Mouse (Mus musculus): ENCODE measurements around the gene Prnp. TPM values are rescaled to one million over a fixed set of nuclear protein-coding genes. Genes with fewer than 3 reads are reported as not detected.

Gene Prnp
- polyA plus RNA-seq, 1 experiment from 2014 or later, result 103 TPM

DNA sequence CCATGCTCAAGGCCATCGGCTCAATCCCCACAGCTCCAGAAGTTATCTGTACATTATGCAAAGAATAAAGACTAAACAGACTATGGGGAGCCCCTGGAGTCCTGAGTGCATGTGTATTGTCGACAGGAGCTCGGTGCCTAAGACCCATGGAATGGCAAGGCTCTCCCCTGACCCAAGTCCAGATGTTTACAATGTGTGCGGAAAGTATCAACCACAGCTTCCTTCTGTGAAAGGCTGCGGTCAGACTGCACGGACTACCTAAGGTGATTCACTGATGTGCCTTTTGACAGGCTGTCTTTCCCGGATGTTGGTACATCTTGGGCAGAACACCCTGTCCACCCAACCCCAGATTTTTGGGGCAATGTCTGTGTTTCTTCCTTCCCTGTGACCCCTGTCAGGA is 21.5 kb upstream of the Prnp start:
- WGBS, result 84% methylated on average over 7 of the region's 7 CpGs
- H3K4me1 ChIP-seq, result peaks cover 39% of the 10 kb centered on the region
- H3K4me3 ChIP-seq, result no peak overlapping the region
- H3K27ac ChIP-seq, result no peak overlapping the region
- no peak overlapping the region for H3K4me2 ChIP-seq
- no peaks in the 10 kb centered on the region for H3K9me3 ChIP-seq (replicated peaks)
- no peaks in the 10 kb centered on the region for H3K27me3 ChIP-seq
- H3K9ac ChIP-seq, result no peak overlapping the region
- no peaks in the 10 kb centered on the region for H3K36me3 ChIP-seq (ENCODE audit: poor library complexity, severe bottlenecking)
- ATAC-seq, result no peak

DNA sequence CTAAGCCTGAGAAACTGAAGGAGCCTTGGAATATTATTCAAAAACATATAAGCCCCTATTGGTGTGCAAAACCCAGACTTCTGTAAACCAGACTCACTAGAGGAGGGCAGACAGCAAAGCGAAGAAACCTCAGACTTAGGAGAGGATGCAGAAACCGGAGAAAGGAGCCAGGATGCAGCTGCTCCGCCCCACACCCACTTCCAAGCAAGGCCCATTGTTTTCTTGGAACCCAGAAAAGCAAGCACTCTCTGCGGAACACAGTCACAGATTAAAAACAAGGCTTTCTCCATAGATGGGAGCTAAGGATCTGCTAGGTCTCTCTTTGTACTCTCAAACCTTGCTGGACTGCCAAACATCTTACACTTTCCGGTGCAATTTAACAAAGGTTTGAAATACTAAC is 17.2 kb upstream of the Prnp start:
- no peaks in the 10 kb centered on the region for H3K27me3 ChIP-seq
- 28% methylated on average over 5 of the region's 5 CpGs for WGBS
- H3K9ac ChIP-seq, result no peak overlapping the region
- H3K4me2 ChIP-seq, result no peak overlapping the region
- H3K4me3 ChIP-seq, result no peak overlapping the region
- peaks cover 35% of the 10 kb centered on the region for H3K4me1 ChIP-seq
- ATAC-seq, result no peak
- H3K27ac ChIP-seq, result no peak overlapping the region
- no peaks in the 10 kb centered on the region for H3K9me3 ChIP-seq (replicated peaks)
- H3K36me3 ChIP-seq (ENCODE audit: poor library complexity, severe bottlenecking), result no peaks in the 10 kb centered on the region

DNA sequence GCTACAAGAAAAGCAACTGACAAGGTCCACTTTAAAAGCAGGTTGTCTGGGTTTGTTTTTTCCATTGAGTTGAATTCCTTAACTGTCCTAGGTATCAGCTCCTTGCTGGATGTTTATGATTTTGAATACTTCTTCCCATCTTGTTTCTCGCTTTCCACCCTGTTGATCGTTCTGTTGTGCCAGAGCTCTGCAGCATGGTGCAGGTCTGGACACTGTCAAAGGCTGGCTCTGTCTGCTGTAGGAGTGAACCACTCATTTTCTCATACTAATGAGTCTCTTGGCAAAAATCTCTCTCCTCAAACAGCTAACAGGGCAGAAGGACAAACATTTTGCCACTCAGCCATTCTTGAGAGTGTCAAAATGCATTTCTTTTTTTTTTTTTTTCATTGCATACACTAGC is 14.6 kb upstream of the Prnp start:
- H3K27ac ChIP-seq, result no peak overlapping the region
- H3K36me3 ChIP-seq (ENCODE audit: poor library complexity, severe bottlenecking), result no peaks in the 10 kb centered on the region
- WGBS, result 80% methylated on average over 2 of the region's 2 CpGs
- no peaks in the 10 kb centered on the region for H3K9me3 ChIP-seq (replicated peaks)
- H3K27me3 ChIP-seq, result no peaks in the 10 kb centered on the region
- no peak for ATAC-seq
- no peak overlapping the region for H3K4me3 ChIP-seq
- peaks cover 21% of the 10 kb centered on the region; the same call in 1 of the 2 replicates for H3K4me1 ChIP-seq
- H3K9ac ChIP-seq, result no peak overlapping the region
- no peak overlapping the region for H3K4me2 ChIP-seq

DNA sequence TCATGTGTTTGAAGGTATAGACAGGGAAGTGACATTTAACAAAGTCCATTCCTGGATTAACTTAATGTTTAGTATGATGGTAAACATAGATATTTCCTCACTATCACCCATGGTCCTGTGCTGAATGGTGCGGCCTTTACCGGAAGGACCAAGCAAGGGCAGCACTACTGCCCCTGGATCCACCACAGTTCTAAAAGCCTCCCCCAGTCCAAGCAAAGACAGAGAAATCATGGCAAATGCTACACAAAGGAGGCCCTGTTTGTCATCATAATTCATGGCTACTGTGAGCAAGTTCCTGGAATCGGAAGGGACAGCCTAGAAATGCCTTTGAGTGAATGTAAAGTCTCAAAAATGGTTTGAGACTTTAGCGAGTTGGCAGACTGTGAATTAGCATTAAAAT is 13.7 kb upstream of the Prnp start:
- Histone ChIP-seq H3K4me1 (peaks cover 15% of the 10 kb centered on the region; the same call in 1 of the 2 replicates), H3K27me3 (no peaks in the 10 kb centered on the region), H3K9ac (no peak overlapping the region), H3K9me3 (replicated peaks) (no peaks in the 10 kb centered on the region), H3K27ac (no peak overlapping the region), H3K4me3 (no peak overlapping the region), H3K36me3 (ENCODE audit: poor library complexity, severe bottlenecking) (no peaks in the 10 kb centered on the region), H3K4me2 (no peak overlapping the region)
- WGBS, result 95% methylated on average over 4 of the region's 4 CpGs
- ATAC-seq, result no peak

DNA sequence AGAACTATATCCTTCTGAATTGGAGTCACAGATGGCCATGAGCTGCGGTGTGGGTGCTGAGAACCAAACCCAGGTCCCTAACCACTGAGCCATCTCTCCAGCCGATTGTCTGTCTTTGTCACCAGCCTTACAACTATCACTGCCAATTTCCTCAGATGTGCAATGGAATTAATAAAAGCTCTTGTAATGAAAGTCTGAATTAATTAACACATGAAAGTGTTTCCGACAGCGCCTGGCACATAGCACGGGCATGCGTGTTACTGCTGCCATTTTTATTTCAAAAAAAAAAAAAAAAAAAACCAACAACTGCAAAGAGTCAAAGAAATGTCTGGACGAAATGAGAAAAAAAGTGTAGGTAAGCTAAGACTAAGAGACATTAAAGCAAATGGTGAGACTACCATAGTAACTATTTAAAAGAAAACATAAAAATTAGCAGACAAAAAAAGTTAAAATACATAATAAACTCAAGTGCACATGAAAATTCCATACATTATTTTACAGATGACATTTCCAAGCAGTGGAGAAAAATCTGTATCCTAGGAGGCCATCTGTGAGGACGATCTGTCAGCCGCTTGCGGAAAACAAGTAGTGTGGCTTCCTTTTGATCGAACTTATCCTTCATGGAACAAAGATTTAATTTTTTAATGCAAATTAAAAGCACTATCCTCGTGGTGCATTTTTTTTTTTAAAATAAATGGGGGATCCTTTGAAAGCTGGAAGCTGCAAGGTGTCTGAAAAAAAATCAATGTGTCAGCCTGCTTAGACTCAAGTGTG is 12.2 kb upstream of the Prnp start:
- H3K9me3 ChIP-seq (replicated peaks), result no peaks in the 10 kb centered on the region
- peak; percentile 57; the same call in 1 of the 2 replicates for ATAC-seq
- no peak overlapping the region for H3K4me2 ChIP-seq
- H3K4me1 ChIP-seq, result peaks cover 4% of the 10 kb centered on the region; the same call in 1 of the 2 replicates
- H3K4me3 ChIP-seq, result no peak overlapping the region
- H3K9ac ChIP-seq, result no peak overlapping the region
- 87% methylated on average over 12 of the region's 12 CpGs for WGBS
- no peaks in the 10 kb centered on the region for H3K36me3 ChIP-seq (ENCODE audit: poor library complexity, severe bottlenecking)
- peak overlapping the region; percentile 57; the same call in 1 of the 2 replicates for H3K27ac ChIP-seq
- no peaks in the 10 kb centered on the region for H3K27me3 ChIP-seq

DNA sequence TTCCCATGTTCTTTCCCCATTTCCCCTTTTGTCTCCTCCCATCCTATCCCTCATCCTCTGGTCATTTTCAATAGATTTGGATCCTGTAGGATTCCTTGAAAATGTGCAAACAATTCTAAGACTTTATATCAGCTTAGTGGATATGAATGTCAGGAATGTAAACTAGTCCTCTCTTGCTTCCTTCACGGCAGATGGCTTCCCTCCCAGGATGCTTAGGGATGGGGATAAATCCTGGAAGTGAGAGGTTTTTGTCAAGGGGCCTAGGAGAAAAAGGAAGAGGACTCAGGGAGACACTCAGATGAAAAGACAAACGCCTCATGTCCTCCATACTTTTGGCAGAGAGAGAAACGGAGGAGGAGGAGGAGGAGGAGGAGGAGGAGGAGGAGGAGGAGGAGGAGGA is 7.3 kb upstream of the Prnp start:
- no peak overlapping the region for H3K9ac ChIP-seq
- no peak overlapping the region for H3K4me2 ChIP-seq
- H3K36me3 ChIP-seq (ENCODE audit: poor library complexity, severe bottlenecking), result no peaks in the 10 kb centered on the region
- H3K27ac ChIP-seq, result no peak overlapping the region
- no peaks in the 10 kb centered on the region for H3K9me3 ChIP-seq (replicated peaks)
- no peak for ATAC-seq
- no peak overlapping the region for H3K4me3 ChIP-seq
- 67% methylated on average over 2 of the region's 3 CpGs for WGBS
- no peaks in the 10 kb centered on the region for H3K27me3 ChIP-seq
- 0 out of 2 replicates have a peak, but pooled peaks cover 5% of the 10 kb centered on the region for H3K4me1 ChIP-seq

DNA sequence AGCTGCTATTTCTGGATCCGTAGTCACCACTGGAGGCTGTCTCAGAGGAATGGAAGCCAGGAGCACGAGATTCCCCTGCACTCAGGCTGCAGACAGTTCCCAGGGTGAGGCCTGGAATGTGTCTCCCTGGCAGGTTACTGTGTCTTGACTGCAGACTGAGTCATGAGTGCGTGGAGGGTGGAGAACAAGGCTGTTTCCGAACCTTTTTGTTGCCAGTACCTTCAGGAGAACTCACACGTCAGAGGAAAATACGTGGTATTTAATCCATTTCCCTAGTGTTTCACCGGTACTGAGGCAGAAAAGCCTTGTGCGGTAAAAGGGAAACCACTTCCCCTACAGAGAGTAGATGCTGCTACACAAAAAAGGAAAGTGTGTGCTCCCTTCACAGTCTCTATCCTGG is 6.9 kb upstream of the Prnp start:
- H3K4me2 ChIP-seq, result no peak overlapping the region
- 67% methylated on average over 8 of the region's 8 CpGs for WGBS
- no peak for ATAC-seq

DNA sequence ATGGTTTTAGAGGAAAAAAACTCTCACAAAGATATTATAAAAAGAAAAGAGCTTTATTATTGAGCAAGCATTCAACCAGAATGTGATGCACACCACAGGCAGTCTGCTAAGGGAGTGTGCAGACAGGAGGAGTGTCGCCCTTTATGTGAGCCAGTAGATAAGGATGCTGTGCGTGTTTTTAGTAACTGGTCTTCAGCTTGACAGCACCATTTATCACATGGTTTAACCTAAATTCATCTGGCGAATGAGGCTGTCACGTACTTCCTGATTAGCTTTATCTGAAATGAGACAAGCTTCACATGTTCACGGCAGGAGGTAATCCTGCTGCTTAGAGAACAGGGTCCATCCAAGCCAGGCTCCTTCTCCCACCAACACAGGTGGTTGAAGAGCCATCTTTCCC is 4.7 kb upstream of the Prnp start:
- no peak overlapping the region for H3K4me2 ChIP-seq
- no peak for ATAC-seq
- no peaks in the 10 kb centered on the region for H3K9me3 ChIP-seq (replicated peaks)
- WGBS, result 73% methylated on average over 5 of the region's 5 CpGs
- H3K9ac ChIP-seq, result no peak overlapping the region
- H3K36me3 ChIP-seq (ENCODE audit: poor library complexity, severe bottlenecking), result no peaks in the 10 kb centered on the region
- no peak overlapping the region for H3K27ac ChIP-seq
- H3K27me3 ChIP-seq, result no peaks in the 10 kb centered on the region
- H3K4me1 ChIP-seq, result 0 out of 2 replicates have a peak, but pooled peaks cover 5% of the 10 kb centered on the region
- no peak overlapping the region for H3K4me3 ChIP-seq

More for the DNA sequence above, 6.9 kb upstream of the Prnp start:
- no peak overlapping the region for H3K9ac ChIP-seq
- H3K27me3 ChIP-seq, result no peaks in the 10 kb centered on the region
- no peak overlapping the region for H3K4me3 ChIP-seq
- H3K4me1 ChIP-seq, result 0 out of 2 replicates have a peak, but pooled peaks cover 5% of the 10 kb centered on the region
- no peaks in the 10 kb centered on the region for H3K36me3 ChIP-seq (ENCODE audit: poor library complexity, severe bottlenecking)
- H3K27ac ChIP-seq, result no peak overlapping the region
- no peaks in the 10 kb centered on the region for H3K9me3 ChIP-seq (replicated peaks)

DNA sequence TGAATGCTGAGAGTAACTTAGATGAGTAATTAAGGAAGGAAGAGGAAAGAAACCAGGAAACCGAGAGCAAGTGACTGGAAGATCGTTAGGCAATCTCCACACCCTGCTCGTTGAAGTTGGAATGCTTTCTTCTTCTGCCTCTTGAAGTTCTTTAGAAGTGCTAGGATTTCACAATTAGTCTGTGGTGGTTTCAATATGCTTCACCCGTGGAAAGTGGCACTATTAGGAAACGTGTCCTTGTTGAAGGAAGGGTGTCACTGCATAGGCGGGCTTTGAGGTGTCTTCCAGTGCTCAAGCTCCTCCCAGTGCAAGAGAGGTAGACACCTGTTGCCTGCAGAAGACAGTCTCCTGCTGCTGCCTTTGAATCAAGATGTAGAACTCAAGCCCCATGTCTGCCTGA is 4.0 kb upstream of the Prnp start:
- 47% methylated on average over 6 of the region's 6 CpGs for WGBS
- no peak overlapping the region for H3K4me2 ChIP-seq
- no peaks in the 10 kb centered on the region for H3K9me3 ChIP-seq (replicated peaks)
- no peak for ATAC-seq
- no peak overlapping the region for H3K27ac ChIP-seq
- H3K4me1 ChIP-seq, result peaks cover 11% of the 10 kb centered on the region
- H3K27me3 ChIP-seq, result no peaks in the 10 kb centered on the region
- no peak overlapping the region for H3K9ac ChIP-seq
- no peaks in the 10 kb centered on the region for H3K36me3 ChIP-seq (ENCODE audit: poor library complexity, severe bottlenecking)
- H3K4me3 ChIP-seq, result no peak overlapping the region

DNA sequence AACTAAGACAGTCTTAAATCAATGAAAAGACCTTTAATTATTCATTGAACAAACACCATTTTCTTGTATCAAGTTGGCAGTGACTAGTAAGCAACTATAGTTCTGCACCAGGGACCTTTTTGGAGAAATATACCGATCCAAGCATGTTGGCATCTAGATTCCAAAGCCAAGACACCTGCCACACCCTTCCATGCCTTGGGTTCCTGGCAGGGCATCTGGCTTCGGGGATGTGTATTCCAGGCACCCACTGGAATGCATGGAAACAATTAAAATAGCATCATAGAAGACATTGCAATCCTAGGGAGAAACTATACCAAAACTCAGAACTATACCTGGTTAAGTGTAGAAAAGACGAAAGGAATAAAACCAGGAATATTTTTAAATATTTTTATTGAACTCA is 3.5 kb upstream of the Prnp start:
- Histone ChIP-seq H3K27me3 (no peaks in the 10 kb centered on the region), H3K4me1 (peaks cover 16% of the 10 kb centered on the region), H3K9ac (no peak overlapping the region), H3K27ac (no peak overlapping the region), H3K36me3 (ENCODE audit: poor library complexity, severe bottlenecking) (no peaks in the 10 kb centered on the region), H3K4me3 (no peak overlapping the region), H3K4me2 (no peak overlapping the region), H3K9me3 (replicated peaks) (no peaks in the 10 kb centered on the region)
- ATAC-seq, result no peak
- 87% methylated on average over 3 of the region's 3 CpGs for WGBS

DNA sequence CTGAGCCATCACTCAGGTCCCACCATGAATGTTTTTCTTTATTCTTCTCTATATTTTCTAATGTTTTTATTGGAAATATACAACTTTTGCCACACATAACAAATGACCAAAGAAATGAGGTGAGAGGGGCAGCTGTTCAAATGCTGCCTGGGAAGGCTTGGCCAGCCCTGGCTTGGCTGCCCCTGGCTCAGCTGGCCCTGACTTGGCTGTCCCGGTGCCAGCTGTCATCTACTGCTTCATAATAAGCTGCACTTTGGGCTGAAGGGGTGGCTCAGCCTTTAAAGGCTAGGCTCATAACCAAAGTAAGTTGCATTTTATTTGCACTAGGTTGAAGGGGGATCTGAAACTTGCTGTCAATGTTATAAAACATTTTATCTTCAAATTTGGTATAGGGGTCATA is 2.9 kb upstream of the Prnp start:
- WGBS, result 88% methylated on average over 1 of the region's 1 CpGs
- no peaks in the 10 kb centered on the region for H3K36me3 ChIP-seq (ENCODE audit: poor library complexity, severe bottlenecking)

DNA sequence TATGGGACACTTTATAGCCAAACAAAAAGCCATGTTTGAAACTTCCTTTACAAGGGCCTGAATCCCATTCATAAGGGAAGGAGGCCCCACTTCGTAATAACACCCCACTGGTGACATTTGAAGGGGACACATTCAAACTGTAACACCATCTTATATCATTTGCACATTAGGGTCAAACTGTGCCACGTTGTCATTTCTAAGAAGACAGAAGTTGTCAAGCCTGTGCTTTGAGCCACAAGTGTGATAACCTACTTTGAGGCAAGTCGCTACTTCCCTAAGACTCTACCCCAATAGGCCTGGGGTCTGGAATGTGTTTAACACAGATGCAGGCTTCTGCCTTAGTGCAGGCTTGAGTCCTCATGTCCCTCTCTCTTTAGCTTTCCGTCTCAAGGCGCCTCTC is 2.4 kb upstream of the Prnp start:
- Histone ChIP-seq H3K4me3 (no peak overlapping the region), H3K9ac (no peak overlapping the region), H3K36me3 (ENCODE audit: poor library complexity, severe bottlenecking) (no peaks in the 10 kb centered on the region), H3K4me2 (no peak overlapping the region), H3K9me3 (replicated peaks) (no peaks in the 10 kb centered on the region), H3K4me1 (peaks cover 26% of the 10 kb centered on the region), H3K27me3 (no peaks in the 10 kb centered on the region), H3K27ac (no peak overlapping the region)
- no peak for ATAC-seq
- WGBS, result 75% methylated on average over 5 of the region's 5 CpGs

More for the DNA sequence above, 2.9 kb upstream of the Prnp start:
- Histone ChIP-seq H3K9me3 (replicated peaks) (no peaks in the 10 kb centered on the region), H3K4me2 (no peak overlapping the region), H3K4me3 (no peak overlapping the region), H3K27me3 (no peaks in the 10 kb centered on the region), H3K9ac (no peak overlapping the region), H3K27ac (no peak overlapping the region), H3K4me1 (peaks cover 22% of the 10 kb centered on the region)
- no peak for ATAC-seq

DNA sequence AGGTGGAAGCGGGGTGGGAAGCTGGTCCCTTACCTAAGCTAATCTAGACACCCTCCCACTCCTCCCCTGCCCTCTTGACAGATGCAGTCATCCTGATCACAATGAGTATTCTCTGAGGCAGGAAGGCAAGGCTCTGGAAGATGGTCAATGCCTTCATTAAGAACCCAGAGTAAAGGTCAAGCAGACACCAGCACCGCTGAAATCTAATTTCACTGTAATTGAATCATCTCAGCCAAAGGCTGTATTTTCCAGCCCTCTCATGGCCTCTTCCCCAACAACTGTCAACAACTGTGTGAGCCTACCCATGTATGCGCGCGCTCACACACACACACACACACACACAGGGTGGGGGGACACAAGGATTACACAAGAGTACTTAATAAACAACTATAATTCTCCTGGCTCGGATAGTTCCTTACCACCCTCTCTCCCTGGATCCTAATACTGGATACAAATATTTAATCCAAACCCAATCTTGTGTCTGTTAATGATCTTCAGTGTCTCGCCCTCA is 1.3 kb upstream of the Prnp start:
- peaks cover 34% of the 10 kb centered on the region for H3K4me1 ChIP-seq
- no peak overlapping the region for H3K9ac ChIP-seq
- no peaks in the 10 kb centered on the region for H3K27me3 ChIP-seq
- no peak for ATAC-seq
- H3K4me3 ChIP-seq, result no peak overlapping the region
- H3K4me2 ChIP-seq, result no peak overlapping the region
- H3K36me3 ChIP-seq (ENCODE audit: poor library complexity, severe bottlenecking), result no peaks in the 10 kb centered on the region
- no peak overlapping the region for H3K27ac ChIP-seq
- no peaks in the 10 kb centered on the region for H3K9me3 ChIP-seq (replicated peaks)
- WGBS, result 89% methylated on average over 7 of the region's 7 CpGs
